Mouse (Mus musculus) testis, postnatal 14 days (tissue): Measurements from ENCODE around the gene Vmn1r212.
"Not testable (repeated sequence)": the region's sequence is repeated elsewhere in the genome, so short reads cannot be mapped to it uniquely, and the experiment has no call there.

Experiments
- DNase-seq: peaks from one replicate; pipeline ENCODE4 v3.0.0; 2021; ENCODE audit warnings: low spot score

Gene Vmn1r212

GRCm38 (mm10) chr13:22884105-22884504, at the start of gene Vmn1r212:
Gene Vmn1r212 (minus strand): TSS chr13:22884205.
- no peak for DNase-seq

- no peak for DNase-seq
These were observed 4.7 kb downstream of the Vmn1r212 start for GRCm38 (mm10) chr13:22879257-22879656.

- no peak for DNase-seq
These were observed 26.5 kb downstream of the Vmn1r212 start, which contains the start of gene Vmn1r211 for GRCm38 (mm10) chr13:22857461-22857860. Gene Vmn1r211 (minus strand): TSS chr13:22857561.

- DNase-seq = no peak
These were observed 29.2 kb downstream of the Vmn1r212 start for GRCm38 (mm10) chr13:22854760-22855159.

GRCm38 (mm10) chr13:22846798-22847197, 37.2 kb downstream of the Vmn1r212 start:
- DNase-seq = no peak

GRCm38 (mm10) chr13:22844304-22844703, 39.7 kb downstream of the Vmn1r212 start:
- not testable (repeated sequence) for DNase-seq
